Mouse (Mus musculus) stomach, embryonic 14.5 days (tissue): ENCODE results near the gene Snx29. TPM values are rescaled to one million over a fixed set of nuclear protein-coding genes. Genes with fewer than 3 reads are reported as not detected.
"Not testable (repeated sequence)": the region's sequence is repeated elsewhere in the genome, so short reads cannot be mapped to it uniquely, and the experiment has no call there.

Experiments used
- ATAC-seq: fragments of 200-750 bp; cut with Nextera tagmentation; 2 replicates; pipeline ENCODE4 v1.8.0; 2017; ENCODE audit warnings: low read depth, moderate TSS enrichment; ENCODE audit not compliant: insufficient number of reproducible peaks, insufficient read depth, low FRiP score
- H3K27ac ChIP-seq: fragments of 300-500 bp; sonication (generic); 2 replicates; pipeline ENCODE4 v1.5.1; 2014; ENCODE audit warnings: mild to moderate bottlenecking, low read length, moderate library complexity, mixed read lengths
- H3K27me3 ChIP-seq: fragments of 300-500 bp; sonication (generic); 2 replicates; pipeline ENCODE4 v1.6.1; 2014; ENCODE audit warnings: low read length, control low read depth, mixed read lengths; ENCODE audit not compliant: control insufficient read depth, insufficient read depth
- H3K36me3 ChIP-seq: fragments of 300-500 bp; sonication (generic); 2 replicates; pipeline ENCODE4 v1.6.1; 2014; ENCODE audit warnings: mild to moderate bottlenecking, control low read depth, low read length, moderate library complexity, mixed read lengths; ENCODE audit not compliant: control insufficient read depth, insufficient read depth
- H3K4me1 ChIP-seq: fragments of 300-500 bp; sonication (generic); 2 replicates; pipeline ENCODE4 v1.6.1; 2014; ENCODE audit warnings: low read length, control low read depth, mixed read lengths; ENCODE audit not compliant: control insufficient read depth, insufficient read depth
- H3K4me2 ChIP-seq: fragments of 300-500 bp; sonication (generic); replicated peaks from 2 replicates; pipeline ENCODE4 v1.6.1; 2014; ENCODE audit warnings: low read depth, low read length, control low read depth
- H3K4me3 ChIP-seq: fragments of 300-500 bp; sonication (generic); 2 replicates; pipeline ENCODE4 v1.5.1; 2014; ENCODE audit warnings: low read depth, low read length, control low read depth
- H3K9ac ChIP-seq: fragments of 300-500 bp; sonication (generic); replicated peaks from 2 replicates; pipeline ENCODE4 v1.6.1; 2014; ENCODE audit warnings: low read depth, mild to moderate bottlenecking, control low read depth, low read length, moderate library complexity, mixed read lengths
- H3K9me3 ChIP-seq: fragments of 300-500 bp; sonication (generic); 2 replicates; pipeline ENCODE4 v1.6.1; 2016; ENCODE audit warnings: low read depth, low read length, control low read depth; ENCODE audit not compliant: control insufficient read depth
- WGBS: fragments of 180-500 bp; shearing (Covaris S2); extraction: QIAGEN DNeasy Blood & Tissue Kit; methylation state at CpG from one replicate; pipeline ENCODE4 v1.1.7; 2014; 5-methylcytosine and 5-hydroxymethylcytosine counted together
- polyA plus RNA-seq: library from polyadenylated mRNA; unstranded; fragments of >200 nt; fragmentation: Nextera tagmentation; extraction: Ambion mirVana; gene quantifications from 2 replicates; pipeline ENCODE4 v1.2.1, GENCODE M21; 2014

The Snx29 gene
- 13.6 TPM in 2 replicates for polyA plus RNA-seq

DNA sequence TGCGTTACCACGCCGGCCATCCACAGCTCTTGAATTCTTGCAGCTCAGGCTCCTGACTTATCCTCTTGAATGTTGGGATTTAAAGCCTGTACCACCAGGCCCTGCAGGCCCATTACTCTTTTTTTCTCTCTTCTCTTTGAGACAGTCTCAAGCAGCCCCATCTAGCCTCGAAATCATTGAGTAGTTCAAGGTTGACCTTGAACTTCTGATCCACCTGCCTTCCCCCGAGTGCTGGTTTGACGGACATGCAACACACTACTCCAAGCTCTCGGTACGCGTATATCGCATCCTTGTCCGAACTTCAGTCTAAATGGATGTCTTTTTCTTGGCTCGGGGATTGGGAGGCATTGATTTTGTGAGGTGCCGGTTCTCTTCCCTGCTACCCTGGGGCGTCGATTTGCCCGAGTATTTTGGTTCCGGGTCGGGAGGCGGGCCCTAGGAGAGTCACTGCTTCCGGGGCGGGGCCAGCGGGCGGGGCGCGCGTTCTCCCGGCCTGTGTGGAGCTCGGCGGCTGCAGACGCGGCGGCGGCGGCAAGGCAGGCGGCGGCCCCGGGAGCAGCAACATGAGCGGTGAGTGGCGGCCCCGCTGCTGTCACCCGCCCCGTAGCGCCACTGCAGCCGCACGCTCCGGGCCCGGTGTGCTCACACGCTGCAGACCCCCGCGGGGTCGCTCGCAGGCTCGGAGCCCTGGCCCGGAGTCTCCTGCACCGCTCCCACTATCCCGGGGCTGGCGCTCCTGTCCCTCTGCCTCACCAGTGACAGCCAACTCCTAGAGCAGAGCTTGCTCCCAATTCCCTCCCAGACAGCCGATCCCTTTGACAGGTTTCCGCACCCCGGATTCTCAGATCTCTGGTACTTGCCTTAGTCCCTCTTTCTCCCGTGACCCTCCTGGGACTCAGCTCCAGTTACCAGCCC lies at the start of gene Snx29:
Gene Snx29, plus strand, starts transcription at position 500 of the 915 bp plus-strand sequence.
- peak; percentile 96 for ATAC-seq
- Histone ChIP-seq H3K9ac (peak within 1 kb of the TSS; percentile 67), H3K4me3 (peak within 1 kb of the TSS; percentile 61), H3K36me3 (no peaks in the 10 kb centered on the region), H3K27me3 (no peaks in the 10 kb centered on the region), H3K4me2 (peak within 1 kb of the TSS; percentile 79), H3K4me1 (no peaks in the 10 kb centered on the region; the same call in 1 of the 2 replicates), H3K27ac (peak within 1 kb of the TSS; percentile 35; the same call in 1 of the 2 replicates), H3K9me3 (no peaks in the 10 kb centered on the region)
- 5% methylated on average over 52 of the region's 61 CpGs for WGBS

DNA sequence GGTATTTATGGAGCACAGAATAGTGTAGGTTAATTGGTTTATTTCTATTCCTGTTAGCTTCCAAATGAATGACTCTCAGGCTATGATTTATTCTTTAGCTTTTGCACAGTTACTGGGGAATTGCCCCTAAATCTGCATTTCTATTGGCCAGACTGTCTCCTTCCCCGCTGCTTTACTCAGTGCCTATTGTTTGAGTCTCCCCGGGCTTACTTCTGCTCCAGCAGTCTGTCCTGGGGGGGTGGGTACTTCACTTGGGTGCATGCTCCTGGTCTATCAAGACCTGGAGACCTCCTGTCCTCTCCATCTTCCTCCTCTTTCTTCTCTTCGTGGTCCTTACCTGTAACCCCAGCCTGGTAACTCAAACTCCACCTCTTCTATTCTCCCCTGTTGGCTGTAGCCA lies 45.8 kb upstream of the Snx29 start:
- no peak overlapping the region for H3K27ac ChIP-seq
- 71% methylated on average over 3 of the region's 3 CpGs for WGBS
- no peak overlapping the region for H3K4me3 ChIP-seq
- ATAC-seq, result no peak
- H3K9ac ChIP-seq, result no peak overlapping the region
- no peaks in the 10 kb centered on the region for H3K36me3 ChIP-seq
- H3K27me3 ChIP-seq, result no peaks in the 10 kb centered on the region
- H3K4me1 ChIP-seq, result no peaks in the 10 kb centered on the region
- H3K9me3 ChIP-seq, result no peaks in the 10 kb centered on the region
- H3K4me2 ChIP-seq, result no peak overlapping the region

DNA sequence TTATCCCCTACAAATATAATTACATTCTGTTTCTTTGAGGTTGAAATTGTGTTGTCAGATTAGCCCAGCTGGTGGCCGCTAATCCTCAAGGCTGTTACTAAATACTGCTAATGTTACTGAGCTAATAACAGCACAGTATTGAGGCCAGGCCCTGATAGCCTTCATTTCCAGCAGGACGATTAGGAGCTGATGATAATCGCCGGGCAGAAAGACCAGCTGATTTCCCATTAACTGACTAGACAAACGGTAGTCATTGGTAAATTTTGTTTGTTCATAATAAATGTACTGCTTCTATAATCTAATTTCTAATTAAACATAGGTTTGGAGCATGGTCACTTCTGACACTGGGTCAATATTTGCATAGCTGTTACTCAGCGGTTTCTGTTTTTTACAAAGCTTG lies 43.9 kb upstream of the Snx29 start:
- ATAC-seq, result no peak
- Histone ChIP-seq H3K9me3 (no peaks in the 10 kb centered on the region), H3K9ac (no peak overlapping the region), H3K4me2 (no peak overlapping the region), H3K4me3 (no peak overlapping the region), H3K27me3 (no peaks in the 10 kb centered on the region), H3K4me1 (no peaks in the 10 kb centered on the region), H3K27ac (no peak overlapping the region), H3K36me3 (no peaks in the 10 kb centered on the region)
- 72% methylated on average over 6 of the region's 6 CpGs for WGBS

DNA sequence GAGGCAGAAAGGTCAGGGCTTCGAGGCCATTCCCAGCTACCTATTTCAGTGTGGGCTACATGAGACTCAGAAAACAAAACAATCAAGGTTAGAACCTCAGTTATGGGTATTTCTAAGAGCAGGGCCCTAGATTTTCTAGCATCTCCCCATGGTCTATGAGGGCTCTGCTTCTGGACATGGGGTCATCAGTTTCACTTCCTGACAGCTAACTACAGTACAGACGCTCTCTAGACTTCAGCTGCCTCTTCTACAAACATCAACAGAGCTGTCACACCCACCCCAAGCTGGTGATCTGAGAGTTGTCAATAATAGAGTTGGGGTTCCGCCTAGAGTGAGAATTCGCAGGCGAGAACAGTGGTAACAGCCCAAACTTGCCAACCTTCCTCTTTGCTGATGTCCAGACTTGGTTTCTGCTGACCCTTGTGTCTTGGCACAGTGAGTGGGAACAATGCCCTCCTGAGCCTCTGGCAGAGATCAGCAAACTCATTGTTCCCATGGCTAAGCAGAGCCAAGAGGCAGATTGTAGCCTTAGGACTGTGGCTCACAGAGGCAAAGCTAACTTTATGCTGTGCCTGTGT lies 40.0 kb upstream of the Snx29 start:
- no peaks in the 10 kb centered on the region for H3K4me1 ChIP-seq
- H3K27ac ChIP-seq, result no peak overlapping the region
- H3K4me3 ChIP-seq, result no peak overlapping the region
- no peaks in the 10 kb centered on the region for H3K36me3 ChIP-seq
- no peak overlapping the region for H3K4me2 ChIP-seq
- no peaks in the 10 kb centered on the region for H3K9me3 ChIP-seq
- no peak overlapping the region for H3K9ac ChIP-seq
- ATAC-seq, result no peak
- 70% methylated on average over 5 of the region's 5 CpGs for WGBS
- no peaks in the 10 kb centered on the region for H3K27me3 ChIP-seq

DNA sequence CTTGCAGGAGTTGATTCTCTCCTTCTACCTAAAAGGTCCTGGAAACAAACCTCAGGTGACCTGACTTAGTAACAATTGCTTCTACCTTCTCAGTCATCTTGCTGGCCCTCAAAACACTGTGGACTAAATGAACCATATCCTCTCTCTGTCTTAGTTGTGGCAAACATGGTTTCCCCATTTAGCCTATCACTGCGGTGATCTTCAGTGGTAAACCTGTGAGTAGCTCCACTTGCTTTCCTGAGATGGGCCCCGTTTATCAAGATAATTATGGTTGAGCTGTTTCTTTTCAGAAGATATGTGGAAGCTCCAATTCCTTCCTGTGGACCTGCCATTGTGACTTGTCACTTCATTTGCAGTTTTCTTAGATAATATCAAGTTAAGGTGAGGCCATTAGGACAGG lies 37.8 kb upstream of the Snx29 start:
- no peak for ATAC-seq
- Histone ChIP-seq H3K4me1 (no peaks in the 10 kb centered on the region), H3K9me3 (no peaks in the 10 kb centered on the region), H3K36me3 (no peaks in the 10 kb centered on the region), H3K9ac (no peak overlapping the region), H3K4me3 (no peak overlapping the region), H3K4me2 (no peak overlapping the region), H3K27ac (no peak overlapping the region), H3K27me3 (no peaks in the 10 kb centered on the region)
- 86% methylated on average over 2 of the region's 2 CpGs for WGBS

DNA sequence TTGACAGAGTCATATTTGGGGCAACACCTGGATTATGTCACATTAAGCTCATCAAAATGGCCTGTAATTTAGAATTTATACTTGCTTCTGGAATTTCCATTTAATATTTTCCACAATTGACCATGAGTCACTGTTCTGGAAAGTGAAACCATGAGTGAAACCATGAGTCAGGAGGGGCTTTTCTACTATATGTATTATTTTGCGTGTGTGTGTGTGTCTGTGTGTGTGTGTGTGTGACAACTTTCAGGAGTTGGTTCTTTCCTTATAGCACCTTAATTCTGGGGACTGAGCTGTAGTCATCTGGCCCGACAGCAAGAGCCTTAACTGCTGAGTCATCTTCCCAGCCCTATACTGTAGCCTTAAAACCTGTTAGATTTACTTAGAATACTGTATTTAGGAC lies 36.8 kb upstream of the Snx29 start:
- Histone ChIP-seq H3K36me3 (no peaks in the 10 kb centered on the region), H3K4me1 (no peaks in the 10 kb centered on the region), H3K27me3 (no peaks in the 10 kb centered on the region), H3K4me2 (no peak overlapping the region), H3K4me3 (no peak overlapping the region), H3K9me3 (no peaks in the 10 kb centered on the region), H3K9ac (no peak overlapping the region), H3K27ac (no peak overlapping the region)
- 84% methylated on average over 2 of the region's 2 CpGs for WGBS
- ATAC-seq, result no peak

DNA sequence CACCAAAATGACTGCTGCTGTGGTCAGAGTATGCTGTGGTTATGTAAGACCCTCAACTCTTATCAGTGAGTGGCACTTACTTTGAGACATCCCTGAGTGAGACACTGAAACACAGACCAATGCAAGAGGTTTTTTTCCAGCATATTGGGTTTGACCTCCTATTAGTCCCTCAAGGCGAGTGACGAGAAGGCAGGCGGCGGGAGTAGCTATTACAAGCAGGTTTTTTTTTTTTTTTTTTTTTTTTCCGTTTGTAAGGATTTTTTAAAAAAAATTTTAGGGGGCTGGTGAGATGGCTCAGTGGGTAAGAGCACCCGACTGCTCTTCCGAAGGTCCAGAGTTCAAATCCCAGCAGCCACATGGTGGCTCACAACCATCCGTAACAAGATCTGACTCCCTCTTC lies 33.8 kb upstream of the Snx29 start:
- not testable (repeated sequence) for H3K4me2 ChIP-seq, H3K27ac ChIP-seq, H3K9ac ChIP-seq, H3K4me3 ChIP-seq, H3K4me1 ChIP-seq, H3K9me3 ChIP-seq, H3K36me3 ChIP-seq, H3K27me3 ChIP-seq, ATAC-seq
- WGBS, result 88% methylated on average over 7 of the region's 8 CpGs

DNA sequence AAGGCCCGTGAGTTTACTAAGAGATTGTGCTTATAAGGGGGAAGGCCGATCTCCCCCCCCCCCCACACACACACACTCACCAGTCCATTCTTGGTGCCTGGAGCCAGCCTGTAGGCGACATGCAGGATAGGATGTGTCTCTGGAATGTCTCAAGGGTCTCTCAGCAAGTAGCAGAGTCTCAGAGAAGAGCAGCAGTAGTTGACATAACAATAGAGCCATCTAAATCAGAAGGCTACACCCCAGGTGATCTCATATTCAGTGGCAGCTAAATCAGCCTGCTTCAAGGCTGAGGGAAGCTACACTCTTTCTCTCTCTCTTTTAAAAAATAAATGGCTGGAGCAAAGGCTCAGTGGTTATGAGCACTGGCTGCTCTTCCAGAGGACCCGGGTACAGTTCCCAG lies 27.1 kb upstream of the Snx29 start:
- not testable (repeated sequence) for H3K27me3 ChIP-seq, H3K27ac ChIP-seq, H3K9ac ChIP-seq, H3K36me3 ChIP-seq, H3K4me2 ChIP-seq, H3K4me1 ChIP-seq, ATAC-seq, H3K4me3 ChIP-seq, H3K9me3 ChIP-seq
- WGBS, result 71% methylated on average over 4 of the region's 4 CpGs
